Mouse (Mus musculus) retina, postnatal 1 day (tissue): ENCODE results near the gene Pex5.

Experiments used
- DNase-seq: peaks from one replicate; pipeline ENCODE4 v3.0.0-alpha.2; 2012

Pex5 gene

DNA sequence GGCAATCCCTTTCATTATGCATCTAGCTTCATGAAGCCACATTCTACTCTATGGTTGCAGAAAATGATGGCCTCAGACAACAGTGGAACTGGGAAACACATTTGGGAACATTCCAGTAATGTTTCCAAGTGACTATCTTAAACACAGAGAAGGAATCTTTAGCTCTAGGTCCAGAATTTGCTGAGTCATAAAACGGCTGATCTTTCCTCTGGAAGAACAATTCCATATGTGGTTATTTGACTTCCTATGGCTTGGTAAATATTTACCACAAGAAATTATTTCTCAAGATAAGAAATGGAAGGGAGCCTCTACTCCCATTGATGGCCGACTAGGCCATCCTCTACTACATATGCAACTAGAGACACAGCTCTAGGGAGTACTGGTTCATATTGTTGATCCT lies 61.6 kb downstream of the Pex5 start:
- DNase-seq = no peak
